Mouse (Mus musculus): Measurements from ENCODE around the gene Cdca4. TPM values are rescaled to one million over a fixed set of nuclear protein-coding genes. Genes with fewer than 3 reads are reported as not detected.

Gene Cdca4
- polyA plus RNA-seq, 2 experiments from 2014 or later, result 63.6 to 87.5 TPM

DNA sequence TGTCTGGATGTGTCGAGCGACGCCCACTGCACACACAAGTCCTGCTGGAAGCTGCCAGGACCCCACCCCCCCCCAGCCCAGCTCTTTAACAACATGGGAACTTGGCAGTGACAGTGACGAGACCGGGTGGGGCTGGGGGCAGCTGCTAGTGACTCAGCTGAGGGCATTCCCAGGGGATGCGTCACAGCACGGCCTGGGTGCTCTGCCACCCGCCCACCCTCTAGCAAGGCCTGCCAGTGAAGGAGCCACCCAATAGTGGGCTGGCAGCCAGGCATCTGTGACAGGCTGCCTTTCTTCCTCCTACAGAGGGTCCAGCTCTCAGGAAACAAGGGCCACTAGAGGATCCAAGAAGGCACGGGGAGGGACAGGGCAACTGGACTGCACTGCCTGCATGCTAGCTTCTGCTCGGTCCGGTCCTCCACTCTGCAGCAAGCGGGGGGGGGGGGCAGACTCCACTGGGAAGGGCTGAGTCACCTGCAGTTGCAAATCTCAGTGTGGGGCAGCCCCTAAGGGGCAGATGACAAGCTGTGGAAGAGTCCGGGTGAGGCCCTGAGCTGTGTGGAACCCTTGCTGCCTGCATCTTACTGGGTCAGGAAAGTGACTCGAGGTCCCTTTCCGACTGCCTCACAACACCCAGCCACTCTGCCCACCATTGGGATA, 31.4 kb downstream of the Cdca4 start:
- no peak for ATAC-seq

- no peak for ATAC-seq
These were observed 32.4 kb downstream of the Cdca4 start for GRCm38 (mm10) chr12:112796551-112797510.

GRCm38 (mm10) chr12:112795466-112796104, 33.6 kb downstream of the Cdca4 start:
- ATAC-seq, result no peak

DNA sequence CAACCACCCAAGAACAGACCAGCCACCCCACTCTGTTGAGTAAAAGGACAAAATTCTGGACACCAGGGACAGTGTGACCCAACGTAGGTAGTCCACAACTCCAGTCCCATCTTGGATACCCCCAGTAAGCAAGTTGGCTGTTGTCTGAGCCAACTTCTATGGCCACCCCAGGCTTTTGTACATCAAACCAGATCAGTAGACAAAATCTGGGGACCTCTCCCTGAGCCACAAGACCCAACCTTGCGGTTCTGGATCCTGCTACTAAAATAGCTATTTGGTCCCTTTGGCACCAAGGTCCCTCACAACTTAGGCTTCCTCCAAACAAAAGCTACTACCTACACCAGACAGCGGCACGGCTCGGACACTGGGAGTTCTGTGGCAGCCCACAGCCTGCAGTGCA, 34.2 kb downstream of the Cdca4 start:
- no peak for ATAC-seq

GRCm38 (mm10) chr12:112794356-112794816, 34.8 kb downstream of the Cdca4 start:
- no peak for ATAC-seq

- no peak for ATAC-seq
These were observed 35.4 kb downstream of the Cdca4 start for GRCm38 (mm10) chr12:112793601-112794355.

GRCm38 (mm10) chr12:112791026-112791425, 38.2 kb downstream of the Cdca4 start:
- no peak for ATAC-seq

DNA sequence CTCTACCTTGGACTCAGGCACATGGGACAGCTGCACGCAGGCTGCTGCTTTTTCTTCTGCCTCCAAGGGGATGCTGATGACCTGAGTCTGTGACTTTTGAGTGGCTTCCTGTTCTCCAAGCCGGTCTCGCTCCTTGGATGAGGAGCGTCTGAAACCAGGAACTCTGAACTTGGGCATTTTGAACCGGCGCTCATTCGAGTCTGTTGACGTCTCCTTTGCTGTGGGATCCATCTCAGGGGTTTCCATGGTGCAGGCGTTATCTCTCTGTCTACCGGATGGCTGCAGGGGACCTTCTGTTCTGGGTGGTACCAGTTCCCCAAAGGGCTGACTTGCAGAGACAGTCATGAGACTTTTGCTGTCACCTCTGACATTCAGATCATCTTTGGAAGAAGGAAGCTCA, 54.7 kb downstream of the Cdca4 start:
- no peak for ATAC-seq

DNA sequence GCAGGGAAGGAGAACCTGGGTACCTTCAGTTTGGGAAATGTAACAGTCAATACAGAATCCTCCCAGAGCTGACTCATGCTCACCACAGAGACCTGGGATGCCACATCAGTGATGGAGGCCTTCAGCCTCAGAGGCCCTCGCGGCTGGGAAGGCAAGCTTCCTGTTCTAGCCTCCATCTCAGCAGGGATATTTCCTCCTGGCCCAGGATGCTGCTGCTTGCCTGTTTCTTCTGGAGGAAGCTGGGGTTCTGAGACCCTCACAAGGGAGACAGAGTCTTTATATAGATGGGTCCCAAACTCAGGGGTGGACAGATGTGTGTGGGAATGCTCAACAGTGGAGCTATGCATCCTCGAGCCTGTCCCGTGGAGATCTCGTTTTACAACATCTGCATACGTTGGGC, 55.2 kb downstream of the Cdca4 start:
- no peak for ATAC-seq

DNA sequence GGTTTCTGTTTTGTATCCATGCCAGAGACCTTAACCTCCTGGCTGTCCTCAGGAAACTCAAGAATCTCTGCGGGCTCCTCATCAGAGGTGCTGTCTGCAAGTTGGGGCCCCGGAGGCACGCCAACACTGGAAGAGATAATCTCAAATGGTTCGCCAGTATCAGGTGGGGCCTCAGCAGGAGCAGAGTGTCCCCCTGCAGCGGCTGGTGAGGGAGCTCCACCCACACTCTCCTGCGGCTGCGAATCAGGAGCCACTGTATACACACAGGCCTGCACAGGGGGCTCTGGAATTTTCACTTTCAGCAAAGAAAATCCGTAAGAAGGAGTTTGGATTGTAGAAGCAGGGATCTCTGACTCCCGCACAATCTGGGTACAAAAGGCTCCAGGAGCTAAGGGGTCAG, 55.9 kb downstream of the Cdca4 start:
- ATAC-seq, result no peak

DNA sequence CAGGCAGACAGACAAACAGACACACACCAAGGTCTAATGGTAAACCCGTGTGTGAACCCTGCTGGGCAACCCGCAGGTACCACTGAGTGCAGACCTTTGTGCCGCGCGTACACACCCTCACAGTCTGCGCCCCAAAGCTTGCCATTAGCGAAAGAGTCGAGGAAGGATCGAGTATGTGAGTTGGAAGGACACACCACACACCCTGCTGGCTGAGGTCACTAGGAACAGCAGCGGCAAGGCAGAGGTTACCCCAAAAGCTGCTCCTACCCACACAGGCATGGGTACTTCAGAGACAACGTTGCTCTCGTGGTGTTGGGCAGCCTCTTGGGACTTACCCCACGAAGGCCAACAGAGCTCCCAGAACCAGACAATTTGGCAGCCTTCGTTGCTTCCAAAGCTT, 56.9 kb downstream of the Cdca4 start:
- ATAC-seq, result no peak

- no peak for ATAC-seq
These were observed 58.8 kb downstream of the Cdca4 start for GRCm38 (mm10) chr12:112770396-112770795.

Other genes starting within 250 kb of the Cdca4 start
- gene Inf2, start 240.6 kb downstream of the Cdca4 start, polyA plus RNA-seq (2017; shearing (Covaris generic)), result 10 to 100 TPM in 1 of 2 experiments, 1 to 10 TPM in 1; 9.9 to 11.0 TPM
- gene Adssl1, start 209.4 kb downstream of the Cdca4 start, polyA plus RNA-seq (2017; shearing (Covaris generic)), result 1 to 10 TPM in 1 of 2 experiments, under 1 TPM in 1; 0.86 to 1.3 TPM
- gene Siva1, start 184.7 kb downstream of the Cdca4 start, polyA plus RNA-seq (2017; shearing (Covaris generic)), result 10 to 100 TPM; 38.7 to 44.6 TPM
- gene Akt1, start 154.5 kb downstream of the Cdca4 start, polyA plus RNA-seq (2017; shearing (Covaris generic)), result 10 to 100 TPM; 17.3 to 23.5 TPM
- gene Zbtb42, start 150.6 kb downstream of the Cdca4 start, polyA plus RNA-seq (2017; shearing (Covaris generic)), result 1 to 10 TPM; 2.2 to 2.6 TPM
- 1 to 10 TPM; 2.3 to 2.5 TPM for gene Cep170b, start 109.0 kb downstream of the Cdca4 start, polyA plus RNA-seq (2017; shearing (Covaris generic))
- gene Pld4, start 68.8 kb downstream of the Cdca4 start, polyA plus RNA-seq (2017; shearing (Covaris generic)), result 1 to 10 TPM in 1 of 2 experiments, under 1 TPM in 1; 0.50 to 4.7 TPM
- gene Ahnak2, start 26.8 kb downstream of the Cdca4 start, polyA plus RNA-seq (2017; shearing (Covaris generic)), result not detected
- under 1 TPM in 1 of 2 experiments, not detected in 1; 0.24 TPM for gene Clba1, start 20.5 kb downstream of the Cdca4 start, polyA plus RNA-seq (2017; shearing (Covaris generic))
- gene Gpr132, start 38.8 kb upstream of the Cdca4 start, polyA plus RNA-seq (2017; shearing (Covaris generic)), result 10 to 100 TPM; 65.9 to 77.3 TPM
- under 1 TPM in 1 of 2 experiments, not detected in 1; 0.74 TPM for gene Jag2, start 100.4 kb upstream of the Cdca4 start, polyA plus RNA-seq (2017; shearing (Covaris generic))
- gene Nudt14, start 112.7 kb upstream of the Cdca4 start, polyA plus RNA-seq (2017; shearing (Covaris generic)), result 10 to 100 TPM; 39.0 to 46.2 TPM
- gene Btbd6, start 147.1 kb upstream of the Cdca4 start, polyA plus RNA-seq (2017; shearing (Covaris generic)), result 1 to 10 TPM; 8.3 to 8.9 TPM
- gene Brf1, start 171.3 kb upstream of the Cdca4 start, polyA plus RNA-seq (2017; shearing (Covaris generic)), result 10 to 100 TPM; 24.7 to 25.0 TPM
- 1 to 10 TPM; 5.4 to 6.6 TPM for gene Pacs2, start 185.1 kb upstream of the Cdca4 start, polyA plus RNA-seq (2017; shearing (Covaris generic))
- under 1 TPM in 1 of 2 experiments, not detected in 1; 0.29 TPM for gene Tex22, start 245.1 kb upstream of the Cdca4 start, polyA plus RNA-seq (2017; shearing (Covaris generic))